Mouse (Mus musculus) cerebellum, adult 11 months (tissue): ENCODE measurements around the gene Rbfox3.
A peak's percentile ranks its signal among the peaks of the same experiment; 100 is the strongest.

ENCODE experiments used
- DNase-seq: peaks from one replicate; pipeline ENCODE4 v3.0.0; 2022

The Rbfox3 gene

GRCm38 (mm10) chr11:118540411-118541026, 370.9 kb downstream of the Rbfox3 start:
- DNase-seq, result no peak

GRCm38 (mm10) chr11:118538008-118538407, 373.4 kb downstream of the Rbfox3 start:
- DNase-seq, result no peak

GRCm38 (mm10) chr11:118534382-118535092, 376.9 kb downstream of the Rbfox3 start:
- DNase-seq, result no peak

- DNase-seq, result no peak
Observed at GRCm38 (mm10) chr11:118530313-118530712, 381.1 kb downstream of the Rbfox3 start.

DNA sequence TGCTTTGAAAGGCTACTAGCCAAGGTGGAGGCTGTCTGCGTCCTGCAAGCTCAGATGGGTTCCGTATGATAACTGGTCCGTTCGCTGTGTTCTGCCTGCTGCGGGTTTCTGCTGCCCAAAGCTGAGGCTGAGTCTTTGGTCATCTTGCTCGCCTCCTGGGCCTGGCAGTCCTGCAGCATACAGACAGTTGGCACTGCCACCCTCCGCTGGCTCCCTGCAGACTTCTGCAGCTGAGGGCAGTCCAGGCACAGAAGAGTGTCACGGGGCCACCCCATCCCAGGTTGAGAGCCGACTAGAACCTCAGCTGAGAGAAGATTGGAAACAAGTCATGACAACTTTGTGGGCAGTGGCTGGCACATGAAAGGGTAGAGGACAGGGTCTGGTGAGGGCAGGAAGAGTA, 382.6 kb downstream of the Rbfox3 start:
- peak; percentile 48 for DNase-seq

GRCm38 (mm10) chr11:118525059-118525458, 386.3 kb downstream of the Rbfox3 start:
- no peak for DNase-seq

- DNase-seq, result peak; percentile 47
Observed at GRCm38 (mm10) chr11:118523496-118524145, 387.8 kb downstream of the Rbfox3 start.

DNA sequence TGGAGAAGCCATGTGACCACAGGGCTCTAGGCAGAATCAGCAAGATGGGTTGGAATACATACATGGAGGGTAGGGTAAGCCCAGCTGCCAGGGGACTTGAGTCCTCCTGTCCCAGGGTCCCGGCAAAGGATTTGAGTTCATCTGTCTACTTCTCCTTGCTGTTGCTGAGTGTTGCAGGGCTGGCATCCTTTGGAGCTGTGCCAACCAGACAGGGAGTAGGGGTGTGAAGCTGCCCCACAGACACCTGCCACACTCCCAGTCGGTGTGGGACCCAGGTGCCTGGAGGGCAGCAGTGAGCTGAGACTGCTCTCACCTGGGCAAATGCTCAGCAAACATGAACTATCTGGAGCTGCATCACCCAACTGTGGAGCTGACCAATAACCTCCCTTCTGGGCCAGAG, 390.5 kb downstream of the Rbfox3 start:
- no peak for DNase-seq

- no peak for DNase-seq
Observed at GRCm38 (mm10) chr11:118520251-118520650, 391.1 kb downstream of the Rbfox3 start.

DNA sequence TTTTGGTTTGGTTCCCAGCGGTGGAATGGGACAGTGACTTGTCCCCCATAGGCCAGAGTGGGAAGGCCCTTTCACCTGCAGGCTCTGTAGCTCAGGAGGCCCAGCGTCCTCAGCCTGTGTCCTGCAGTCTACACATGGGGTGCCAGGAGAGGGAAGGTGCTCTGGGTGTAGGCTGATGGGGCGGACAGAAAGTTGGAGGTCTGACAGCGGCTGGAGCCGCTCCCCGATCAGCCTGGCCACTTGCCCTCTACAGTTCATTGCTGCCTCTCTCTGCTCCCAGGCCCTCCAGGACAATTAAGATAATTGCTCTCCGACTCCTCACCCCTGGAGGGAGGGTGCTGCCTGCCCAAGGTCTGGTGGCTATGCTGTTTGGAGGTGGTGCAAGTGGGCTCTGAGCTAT, 392.7 kb downstream of the Rbfox3 start:
- DNase-seq, result no peak

DNA sequence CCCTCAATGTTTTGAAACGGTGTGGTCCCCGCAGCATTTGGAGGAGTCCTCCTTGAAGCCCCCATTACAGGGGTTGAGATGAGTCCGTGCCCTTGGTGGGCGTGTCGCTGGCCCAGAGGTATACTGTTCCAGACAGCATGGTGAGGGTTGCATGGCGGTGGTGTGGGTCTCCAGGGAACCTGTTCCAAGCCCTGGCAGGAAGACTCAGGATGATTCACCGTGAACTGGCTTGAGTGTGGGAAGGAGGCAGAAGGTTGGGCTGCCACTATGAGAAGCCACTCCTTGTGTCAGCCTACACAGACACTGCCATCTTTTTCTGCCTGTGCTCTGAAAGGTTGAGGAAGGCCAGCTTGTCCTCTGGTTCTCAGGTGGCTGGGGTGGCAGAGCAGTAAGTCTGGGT, 393.5 kb downstream of the Rbfox3 start:
- no peak for DNase-seq

DNA sequence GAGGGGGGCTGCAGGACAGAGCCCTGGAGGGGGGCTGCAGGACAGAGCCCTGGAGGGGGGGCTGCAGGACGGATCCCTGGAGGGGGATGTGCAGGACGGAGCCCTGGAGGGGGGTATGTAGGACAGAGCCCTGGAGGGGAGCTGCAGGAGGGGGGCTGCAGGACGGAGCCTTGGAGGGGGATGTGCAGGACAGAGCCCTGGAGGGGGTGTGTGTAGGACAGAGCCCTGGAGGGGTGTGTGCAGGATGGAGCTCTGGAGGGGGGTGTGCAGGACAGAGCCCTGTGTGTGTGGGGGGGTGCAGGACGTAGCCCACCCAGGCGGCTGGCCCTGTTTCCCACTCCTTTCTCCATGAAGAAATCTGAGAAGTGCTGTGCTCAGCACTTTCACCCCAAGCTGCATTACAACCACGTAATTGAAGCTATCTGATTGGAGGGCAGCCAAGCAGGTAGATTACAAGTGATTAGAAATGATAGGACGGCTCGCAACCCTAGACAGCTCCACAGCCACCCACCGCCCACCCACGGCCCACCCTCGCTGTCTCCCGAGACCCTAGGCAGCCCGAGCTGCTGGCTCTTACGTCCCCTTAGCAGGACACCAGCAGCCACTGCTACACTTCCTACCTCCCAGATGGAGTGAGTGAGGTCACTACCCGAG, 399.0 kb downstream of the Rbfox3 start:
- no peak for DNase-seq

GRCm38 (mm10) chr11:118511851-118512250, 399.5 kb downstream of the Rbfox3 start:
- DNase-seq, result peak; percentile 54

DNA sequence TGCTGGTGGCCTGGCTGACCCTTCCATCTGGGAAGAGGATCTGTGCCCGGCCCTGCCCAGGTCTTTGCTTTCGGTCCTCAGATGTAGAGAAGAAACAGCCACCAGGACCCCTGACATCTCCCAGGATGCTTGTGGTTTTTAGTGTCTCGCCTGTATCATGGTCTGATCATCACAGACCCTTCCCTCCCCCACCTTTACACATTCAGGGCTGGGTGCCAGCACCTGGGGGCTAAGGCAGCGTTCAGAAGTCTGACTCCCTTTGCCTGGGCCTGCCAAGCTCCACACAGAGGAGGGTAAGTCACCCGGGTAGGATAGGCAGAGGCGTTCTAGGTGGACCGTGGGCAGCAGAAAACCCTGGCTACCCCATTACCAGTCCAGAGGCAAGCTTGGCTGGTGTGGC, 403.1 kb downstream of the Rbfox3 start:
- DNase-seq, result no peak

DNA sequence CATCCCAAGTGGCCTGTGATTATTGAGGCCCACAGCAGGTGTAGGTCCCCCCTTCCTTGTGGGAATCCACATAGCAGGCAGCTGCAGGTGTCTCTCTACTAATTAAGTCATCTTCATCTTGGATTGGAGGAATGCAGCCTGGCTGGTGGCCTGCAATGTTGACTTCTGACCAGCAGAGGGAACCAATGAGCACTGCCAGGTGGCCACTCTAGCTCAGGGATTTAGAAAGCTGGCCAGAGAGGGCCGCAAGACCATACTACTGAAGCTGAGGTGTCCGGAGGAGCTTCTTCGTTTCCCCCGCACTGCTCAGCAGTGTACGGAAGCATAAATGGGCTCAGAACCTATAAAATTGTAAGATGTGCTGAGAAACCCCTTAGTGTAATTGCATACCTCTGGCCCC, 403.5 kb downstream of the Rbfox3 start:
- DNase-seq, result peak; percentile 86

- DNase-seq, result no peak
Observed at GRCm38 (mm10) chr11:118507095-118507494, 404.3 kb downstream of the Rbfox3 start.

DNA sequence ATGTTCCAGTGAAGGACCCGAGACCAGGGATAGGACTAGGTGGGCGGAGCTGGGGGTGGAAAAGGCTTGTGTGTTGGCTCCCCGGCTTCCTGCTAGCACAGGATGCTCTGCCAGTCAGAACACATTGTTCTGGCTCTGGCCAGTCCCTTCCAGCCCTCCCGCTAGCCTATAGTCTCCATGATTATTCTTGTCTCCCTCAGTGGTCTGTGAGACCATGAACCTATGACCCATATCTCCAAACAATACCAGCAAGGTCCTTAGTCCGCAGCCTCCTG, 407.3 kb downstream of the Rbfox3 start:
- no peak for DNase-seq

DNA sequence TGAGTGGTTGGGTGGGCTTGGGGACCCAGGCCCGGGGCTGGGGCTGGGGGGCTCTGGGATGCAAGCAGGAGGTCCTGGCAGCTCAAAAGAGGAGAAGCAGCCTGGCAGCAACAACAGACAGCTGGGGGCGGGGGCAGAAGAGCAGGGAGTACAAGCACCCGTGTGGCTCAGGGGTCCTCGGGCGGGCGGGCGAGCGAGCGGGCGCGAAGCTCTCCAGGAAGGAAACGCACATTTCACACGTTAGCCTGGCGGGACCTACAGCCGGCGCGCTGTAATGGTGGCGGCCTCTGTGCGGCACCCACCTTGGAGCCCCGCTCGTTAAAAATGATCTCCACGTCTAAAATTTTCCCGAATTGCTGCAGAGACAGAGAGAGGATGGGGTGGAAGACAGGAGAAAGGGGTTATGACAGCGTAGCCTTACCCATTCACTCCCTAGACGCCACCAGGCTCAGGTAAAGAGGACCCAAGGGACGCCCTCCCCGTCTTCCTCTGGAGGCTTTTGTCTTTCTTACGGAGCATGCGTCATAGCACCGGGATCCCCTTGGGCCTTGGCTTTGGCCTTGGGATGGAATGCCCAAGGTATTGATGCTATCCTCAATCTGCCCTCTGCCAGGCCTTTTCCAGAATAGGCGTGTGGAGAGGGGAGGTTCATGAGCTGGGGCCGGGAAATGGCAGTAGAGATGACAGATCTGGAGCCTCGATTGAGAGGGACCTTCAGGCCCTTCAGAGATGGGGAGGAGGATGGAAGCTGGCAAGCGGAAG, 407.8 kb downstream of the Rbfox3 start:
- no peak for DNase-seq

GRCm38 (mm10) chr11:118502990-118503389, 408.4 kb downstream of the Rbfox3 start:
- no peak for DNase-seq

GRCm38 (mm10) chr11:118496066-118496689, 415.2 kb downstream of the Rbfox3 start:
- DNase-seq, result no peak

GRCm38 (mm10) chr11:118495065-118495464, 416.3 kb downstream of the Rbfox3 start:
- DNase-seq, result no peak

- DNase-seq, result no peak
Observed at GRCm38 (mm10) chr11:118494001-118494737, 417.2 kb downstream of the Rbfox3 start.
